Mouse (Mus musculus): ENCODE data around the gene Coa4.
A peak's percentile ranks its signal among the peaks of the same experiment; 100 is the strongest.

Coa4 gene

GRCm38 (mm10) chr7:100504740-100505487, 32.0 kb upstream of the Coa4 start:
- no peak for DNase-seq (ENCODE audit: low spot score in 2 of 2)

- DNase-seq (ENCODE audit: low spot score in 2 of 2): no peak
These were observed 30.4 kb upstream of the Coa4 start for GRCm38 (mm10) chr7:100506494-100506893.

- no peak for DNase-seq (ENCODE audit: low spot score in 2 of 2)
These were observed 28.2 kb upstream of the Coa4 start for GRCm38 (mm10) chr7:100508670-100509069.

- no peak for DNase-seq (ENCODE audit: low spot score in 2 of 2)
These were observed 25.3 kb upstream of the Coa4 start for GRCm38 (mm10) chr7:100511602-100512001.

- no peak for DNase-seq (ENCODE audit: low spot score in 2 of 2)
These were observed 22.3 kb upstream of the Coa4 start, which contains the start of gene Dnajb13 for GRCm38 (mm10) chr7:100514573-100514972. Gene Dnajb13, minus strand, starts transcription at chr7:100514960.

GRCm38 (mm10) chr7:100520204-100520603, 16.7 kb upstream of the Coa4 start:
- no peak for DNase-seq (ENCODE audit: low spot score in 2 of 2)

GRCm38 (mm10) chr7:100520663-100521285, 16.1 kb upstream of the Coa4 start:
- peak in 1 of 2 experiments; percentile 70 for DNase-seq (ENCODE audit: low spot score in 2 of 2)

- no peak for DNase-seq (ENCODE audit: low spot score in 2 of 2)
These were observed 14.6 kb upstream of the Coa4 start for GRCm38 (mm10) chr7:100522222-100522621.

GRCm38 (mm10) chr7:100524669-100525068, 12.2 kb upstream of the Coa4 start:
- no peak for DNase-seq (ENCODE audit: low spot score in 2 of 2)

- no peak for DNase-seq (ENCODE audit: low spot score in 2 of 2)
These were observed 6.1 kb upstream of the Coa4 start for GRCm38 (mm10) chr7:100530766-100531165.

- no peak for DNase-seq (ENCODE audit: low spot score in 2 of 2)
These were observed 3.4 kb upstream of the Coa4 start for GRCm38 (mm10) chr7:100533503-100533902.

- DNase-seq (ENCODE audit: low spot score in 2 of 2): no peak
These were observed 2.7 kb upstream of the Coa4 start for GRCm38 (mm10) chr7:100534216-100534615.

- no peak for DNase-seq (ENCODE audit: low spot score in 2 of 2)
These were observed 1.0 kb upstream of the Coa4 start for GRCm38 (mm10) chr7:100535831-100536230.

GRCm38 (mm10) chr7:100537519-100537902, 640 bp downstream of the Coa4 start:
- DNase-seq (ENCODE audit: low spot score in 2 of 2): no peak

- no peak for DNase-seq (ENCODE audit: low spot score in 2 of 2)
These were observed 2.6 kb downstream of the Coa4 start for GRCm38 (mm10) chr7:100539516-100539915.

- no peak for DNase-seq (ENCODE audit: low spot score in 2 of 2)
These were observed 7.6 kb downstream of the Coa4 start for GRCm38 (mm10) chr7:100544437-100544836.

- DNase-seq (ENCODE audit: low spot score in 2 of 2): no peak
These were observed 10.8 kb downstream of the Coa4 start for GRCm38 (mm10) chr7:100547631-100548030.

GRCm38 (mm10) chr7:100549796-100550195, 12.9 kb downstream of the Coa4 start:
- no peak for DNase-seq (ENCODE audit: low spot score in 2 of 2)

- no peak for DNase-seq (ENCODE audit: low spot score in 2 of 2)
These were observed 13.6 kb downstream of the Coa4 start for GRCm38 (mm10) chr7:100550338-100551007.

- DNase-seq (ENCODE audit: low spot score in 2 of 2): no peak
These were observed 18.1 kb downstream of the Coa4 start for GRCm38 (mm10) chr7:100554939-100555338.

GRCm38 (mm10) chr7:100555431-100555951, 18.6 kb downstream of the Coa4 start:
- DNase-seq (ENCODE audit: low spot score in 2 of 2): peak in 1 of 2 experiments; percentile 20

GRCm38 (mm10) chr7:100557241-100557640, 20.4 kb downstream of the Coa4 start:
- no peak for DNase-seq (ENCODE audit: low spot score in 2 of 2)

GRCm38 (mm10) chr7:100559331-100559730, 22.5 kb downstream of the Coa4 start:
- DNase-seq (ENCODE audit: low spot score in 2 of 2): no peak

Measured in heart, adult 9 months (tissue).